Mouse (Mus musculus): Measurements from ENCODE around the gene Glis3.

Glis3 gene

DNA sequence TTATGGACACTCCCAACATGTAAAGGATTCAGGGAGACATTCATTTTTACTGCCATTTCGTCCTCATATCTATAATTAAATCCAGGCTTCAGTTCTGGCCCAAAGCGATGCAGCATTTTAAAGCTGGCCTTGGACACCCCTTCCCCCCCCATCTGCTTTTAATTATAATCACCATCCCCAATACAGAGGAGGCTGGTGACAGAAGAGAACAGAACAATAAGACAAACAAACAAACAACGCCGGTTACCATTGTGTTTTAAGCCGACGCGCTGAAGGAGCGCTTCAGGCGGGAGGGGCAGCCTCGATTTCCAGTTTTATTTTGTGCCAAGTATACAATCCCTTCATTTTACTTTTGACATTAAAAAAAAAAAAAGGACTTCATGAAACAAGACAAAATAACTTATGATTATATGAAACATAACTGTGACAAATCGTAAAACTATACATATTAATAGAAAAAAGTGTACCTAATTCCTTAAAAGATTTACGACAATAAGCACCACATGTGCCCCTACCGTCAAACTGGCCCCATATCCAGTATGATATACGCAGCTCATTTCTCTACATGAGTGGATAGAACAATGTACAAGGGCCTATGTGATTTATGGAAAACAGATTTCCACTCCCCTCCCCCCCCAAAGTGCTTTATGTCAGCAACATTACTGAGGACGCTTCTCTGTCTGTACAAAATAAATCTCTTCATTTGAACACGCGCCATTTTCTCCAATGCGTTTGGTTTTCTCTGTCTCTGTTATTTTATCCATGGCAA lies 420.8 kb downstream of the Glis3 start:
- no peak for DNase-seq (ENCODE audit: low spot score in 2 of 2)

DNA sequence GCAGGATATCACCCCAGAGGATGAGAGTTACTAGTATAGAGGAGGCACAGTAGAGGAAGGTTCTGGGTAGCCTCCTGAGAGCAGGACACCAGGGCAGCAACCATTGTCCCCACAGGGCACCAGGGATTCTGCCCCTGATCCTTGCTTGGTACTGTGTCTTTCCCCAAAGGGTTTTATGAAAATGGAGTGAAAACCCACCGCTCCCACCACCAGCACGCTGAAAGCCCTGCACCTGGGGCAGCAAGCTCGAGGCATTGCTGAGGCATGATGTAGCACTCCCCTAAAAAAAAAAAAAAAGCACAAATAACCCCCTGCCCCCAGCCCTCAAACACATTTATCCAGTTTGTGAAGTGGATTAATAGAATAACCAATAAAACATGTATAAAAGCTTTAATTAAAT lies 421.4 kb downstream of the Glis3 start:
- no peak for DNase-seq (ENCODE audit: low spot score in 2 of 2)

DNA sequence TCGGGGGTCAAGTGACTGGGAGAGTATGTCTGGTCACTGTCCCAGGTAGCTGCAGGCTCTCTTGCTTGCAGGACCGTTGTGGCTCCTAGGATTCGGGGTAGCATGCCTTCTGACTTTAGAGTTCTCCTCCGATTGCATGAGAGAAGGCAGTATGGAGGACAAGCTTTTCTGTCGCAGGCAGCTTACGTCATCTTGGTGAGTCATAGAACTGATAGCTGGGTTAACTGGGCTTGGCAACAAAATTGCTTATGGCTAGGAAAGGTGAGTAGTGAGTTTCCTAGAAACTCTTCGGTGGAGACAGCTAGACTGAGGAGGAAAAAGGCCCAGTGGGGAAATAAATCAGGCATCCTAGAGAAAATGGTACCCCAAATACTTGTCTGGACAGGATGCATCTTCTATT lies 432.5 kb downstream of the Glis3 start:
- DNase-seq (ENCODE audit: low spot score in 2 of 2): no peak

DNA sequence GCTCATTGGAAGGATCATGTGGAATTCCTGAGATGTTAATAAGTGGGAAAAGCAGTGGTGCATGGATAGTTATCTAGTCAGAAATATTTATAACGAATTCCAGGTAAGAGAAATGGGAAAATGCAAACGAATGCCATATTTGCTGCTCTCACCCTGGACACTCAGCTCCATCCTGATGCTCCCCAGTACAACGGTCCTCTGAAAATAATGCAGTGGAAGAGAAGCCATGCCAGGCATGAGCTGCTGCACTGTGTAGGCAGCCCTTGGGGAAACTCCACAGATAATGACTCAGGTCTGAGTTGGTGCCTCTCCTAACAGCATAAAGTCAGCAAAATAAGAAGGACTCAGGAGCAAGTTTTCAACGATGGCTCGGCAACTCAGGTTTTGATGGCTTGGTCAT lies 433.7 kb downstream of the Glis3 start:
- DNase-seq (ENCODE audit: low spot score in 2 of 2): no peak

DNA sequence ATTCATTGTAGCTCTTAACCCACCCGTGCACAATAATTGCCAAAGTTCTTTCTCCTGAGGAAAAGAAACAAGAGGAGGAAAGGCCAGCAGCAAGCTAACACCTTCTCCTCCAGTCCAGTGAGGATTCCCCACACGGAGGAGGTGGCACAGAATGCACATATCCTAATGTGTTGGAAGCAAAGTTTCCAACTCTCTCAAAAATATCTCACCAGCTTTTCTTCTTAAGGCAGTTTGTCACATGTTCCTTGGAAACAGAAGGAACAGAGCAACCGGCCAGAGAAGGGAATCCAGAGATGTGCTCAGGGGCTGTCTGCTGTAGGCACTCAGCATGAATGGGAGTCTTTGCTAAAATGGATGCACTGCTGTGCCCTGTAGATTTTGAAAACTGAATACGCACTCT lies 441.8 kb downstream of the Glis3 start:
- DNase-seq (ENCODE audit: low spot score in 2 of 2): no peak

DNA sequence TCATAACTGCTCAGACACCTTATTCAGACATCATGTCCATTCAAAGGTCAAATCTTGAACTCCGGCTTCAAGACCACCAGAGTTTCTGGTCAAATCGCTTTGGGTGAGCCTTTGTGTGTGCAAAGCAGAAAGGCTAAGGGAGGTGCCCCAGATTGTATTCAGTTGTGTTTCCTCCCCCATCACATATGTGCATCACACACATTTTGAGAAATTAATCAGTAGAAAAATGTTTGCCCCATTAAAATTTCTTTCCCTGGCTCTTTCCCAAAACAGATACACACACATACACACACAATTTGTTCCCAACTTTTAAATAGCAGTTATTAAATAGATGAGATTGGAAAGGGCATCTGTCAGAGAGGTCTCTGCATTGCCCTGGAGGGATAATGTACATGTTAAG lies 442.3 kb downstream of the Glis3 start:
- no peak for DNase-seq (ENCODE audit: low spot score in 2 of 2)

DNA sequence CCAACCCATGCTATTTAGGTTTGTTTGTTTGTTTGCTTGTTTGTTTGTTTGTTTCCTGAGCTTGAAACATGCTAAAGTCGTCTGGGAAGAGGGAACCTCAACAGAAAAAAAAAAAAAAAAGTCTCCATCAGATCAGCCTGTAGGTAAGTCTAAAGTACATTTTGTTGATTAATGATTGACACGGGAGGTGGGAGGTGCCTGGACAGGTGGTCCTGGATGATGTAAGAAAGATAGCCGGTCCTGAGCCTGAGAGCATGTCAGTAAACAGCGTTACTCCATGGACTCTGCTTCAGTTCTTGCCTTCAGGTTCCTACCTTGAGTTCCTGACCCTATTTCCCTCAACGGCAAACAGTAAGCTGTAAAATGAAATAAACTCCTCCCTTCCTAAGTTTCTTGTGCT lies 444.3 kb downstream of the Glis3 start:
- no peak for DNase-seq (ENCODE audit: low spot score in 2 of 2)

DNA sequence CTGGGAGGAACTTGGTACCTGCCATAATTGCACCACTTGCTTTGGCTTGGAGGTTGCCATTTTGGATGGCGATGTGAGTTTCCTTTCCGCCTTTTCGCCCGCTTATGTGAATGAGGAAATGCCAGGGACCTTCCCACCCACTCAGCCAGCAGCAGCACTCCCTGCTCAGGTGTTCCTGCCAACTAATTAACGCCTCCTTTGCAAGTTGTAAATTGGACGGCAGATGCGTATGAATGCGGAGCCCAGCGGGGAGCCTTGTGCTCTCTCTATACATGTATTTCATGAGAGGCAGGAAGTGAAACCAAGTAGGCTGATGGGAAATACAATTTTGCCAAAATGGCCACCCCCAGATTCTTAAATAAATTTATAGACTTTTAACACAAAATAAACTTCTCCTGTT lies 444.8 kb downstream of the Glis3 start:
- DNase-seq (ENCODE audit: low spot score in 2 of 2): no peak

DNA sequence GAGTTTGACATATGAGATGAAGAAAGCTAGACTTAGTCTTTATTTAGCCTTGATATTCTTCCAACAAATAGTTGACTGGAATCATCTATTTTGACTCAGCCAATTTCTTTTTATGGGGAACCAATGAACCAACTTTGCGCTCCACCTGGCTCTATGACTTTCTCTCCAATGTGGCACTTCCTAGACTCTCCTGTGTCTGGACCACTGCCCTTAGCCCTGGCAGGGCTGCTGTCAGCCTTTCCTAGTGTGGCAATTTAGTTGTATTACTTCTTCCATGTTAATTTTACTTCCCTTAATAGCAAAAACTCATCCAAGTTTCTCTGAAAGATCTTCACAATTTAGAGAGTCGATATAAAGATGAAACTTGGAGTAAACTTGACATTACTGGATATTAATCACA lies 445.2 kb downstream of the Glis3 start:
- no peak for DNase-seq (ENCODE audit: low spot score in 2 of 2)

DNA sequence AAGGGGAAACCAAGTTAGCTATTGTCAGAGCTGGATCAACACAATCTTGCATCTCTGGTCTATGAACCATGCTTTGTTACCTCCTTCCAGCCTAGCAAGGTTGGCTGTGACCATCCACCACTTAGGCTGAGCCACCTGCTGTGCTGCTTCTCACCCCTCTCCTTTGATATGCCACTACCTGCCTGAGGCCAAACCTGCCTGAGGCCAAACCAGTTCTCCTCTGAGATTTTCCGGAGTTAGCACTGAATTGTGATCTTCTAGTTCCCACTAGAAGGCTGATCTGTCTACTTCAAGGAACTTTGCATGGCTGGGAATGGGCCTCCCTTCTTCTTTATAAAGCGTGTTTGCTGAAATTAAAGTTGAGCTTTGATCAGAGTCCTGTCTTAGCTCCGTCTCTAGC lies 448.4 kb downstream of the Glis3 start:
- DNase-seq (ENCODE audit: low spot score in 2 of 2): no peak

DNA sequence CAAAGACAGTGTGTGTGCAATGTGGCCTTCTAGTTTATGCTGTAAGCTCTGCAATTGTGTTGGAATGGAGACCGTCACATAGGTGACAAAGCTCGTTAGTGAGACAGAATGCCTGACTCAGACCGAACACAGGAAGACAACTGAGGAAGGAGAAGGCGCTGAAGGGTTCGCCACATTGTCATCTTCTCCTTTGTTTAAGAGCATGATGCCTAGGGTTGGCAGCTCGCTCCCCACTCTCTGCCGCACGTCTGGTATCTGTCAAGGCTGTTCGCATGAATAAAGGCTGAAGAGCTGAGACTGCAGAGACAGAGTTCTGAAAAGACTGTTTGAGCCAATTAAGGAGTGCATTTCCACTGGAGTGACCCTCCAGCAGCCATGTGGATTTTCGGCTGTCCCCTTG lies 452.4 kb downstream of the Glis3 start:
- DNase-seq (ENCODE audit: low spot score in 2 of 2): no peak

DNA sequence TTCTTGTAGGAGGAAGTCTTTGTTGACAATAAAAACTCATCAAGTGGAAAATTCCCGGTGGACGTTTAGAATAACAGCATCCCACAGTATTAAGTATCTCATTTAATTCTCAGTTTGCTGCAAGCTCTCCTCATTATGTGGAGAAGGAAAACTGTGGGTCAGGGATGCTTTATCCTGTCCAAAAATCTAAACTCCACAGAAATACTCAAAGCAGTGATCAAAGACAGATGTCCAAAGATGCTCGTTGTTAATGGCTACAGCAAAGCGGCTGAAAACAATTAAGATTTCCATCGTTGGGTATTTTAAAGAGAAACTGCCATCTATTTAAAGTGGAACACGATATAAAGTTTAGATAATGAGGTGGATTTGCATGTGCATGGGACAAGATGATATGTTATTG lies 454.2 kb downstream of the Glis3 start:
- DNase-seq (ENCODE audit: low spot score in 2 of 2): no peak

DNA sequence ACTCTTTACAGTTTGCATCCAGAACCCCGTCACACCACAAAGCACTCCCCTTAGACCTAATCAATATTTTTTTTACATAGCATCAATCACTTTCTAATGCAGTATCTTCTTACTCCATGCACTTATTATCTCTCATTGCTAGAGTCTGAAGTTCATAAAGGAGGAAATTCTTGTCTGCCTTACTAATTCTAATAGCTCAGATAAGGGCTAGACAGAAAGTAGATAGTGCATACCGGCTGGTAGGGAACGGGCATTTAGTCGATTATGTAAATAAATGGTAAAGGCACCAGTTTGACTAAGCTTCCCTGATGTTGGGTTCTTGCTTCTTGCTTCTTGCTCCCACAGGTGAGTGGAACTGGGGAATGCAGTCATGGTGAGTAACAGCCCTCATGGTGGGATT lies 468.2 kb downstream of the Glis3 start:
- no peak for DNase-seq (ENCODE audit: low spot score in 2 of 2)

All from frontal cortex, postnatal 10 days (tissue).